In genomic region chr6:38125462-38125861, GRCm38 (mm10) we compare ENCODE assay signal across 31 mouse cellular contexts. TPM values are rescaled to one million over a fixed set of nuclear protein-coding genes. Genes with fewer than 3 reads are reported as not detected.
DNase-seq lines count a peak whose midpoint lies in the region; ATAC-seq lines count a peak whose summit lies in the region.
"Had no signal": no experiment of that assay in that cellular context is flagged by ENCODE, and none has a peak within 500 bp of the region (broad histone marks: within the 10 kb centered on the region; RNA-seq: fewer than 3 reads in every experiment).

No protein-coding gene starts in this region.

- peaks cover 31% of the 10 kb centered on the region for H3K4me1 ChIP-seq in kidney, embryonic 16.5 days (ENCODE audit: insufficient read depth, low read length)
- peaks cover 17% of the 10 kb centered on the region for H3K4me1 ChIP-seq in kidney, embryonic 14.5 days (ENCODE audit: control insufficient read depth, insufficient read depth, low read length)
- H3K4me1 ChIP-seq: embryonic facial prominence, embryonic 15.5 days; forebrain, embryonic 12.5 days had no signal

- no peaks in the 10 kb centered on the region for H3K27me3 ChIP-seq in kidney, embryonic 16.5 days (ENCODE audit: insufficient read depth, low read length)
- H3K27me3 ChIP-seq in kidney, embryonic 14.5 days (ENCODE audit: control insufficient read depth, insufficient read depth, low read length), result no peaks in the 10 kb centered on the region
- H3K27me3 ChIP-seq: CH12.LX; embryonic facial prominence, embryonic 13.5 days; embryonic facial prominence, embryonic 15.5 days; forebrain, embryonic 12.5 days; Patski had no signal

- H3K9ac ChIP-seq in kidney, embryonic 16.5 days (replicated peaks; ENCODE audit: low read length), result no peak overlapping the region
- H3K9ac ChIP-seq in kidney, embryonic 14.5 days (ENCODE audit: low read depth, low read length), result no peak overlapping the region
- H3K9ac ChIP-seq: embryonic facial prominence, embryonic 13.5 days; embryonic facial prominence, embryonic 15.5 days; forebrain, embryonic 12.5 days had no signal

- H3K4me2 ChIP-seq in kidney, embryonic 16.5 days (replicated peaks; ENCODE audit: low read depth, low read length), result no peak overlapping the region
- no peak overlapping the region for H3K4me2 ChIP-seq in kidney, embryonic 14.5 days (replicated peaks; ENCODE audit: low read depth, low read length)
- H3K4me2 ChIP-seq: embryonic facial prominence, embryonic 13.5 days; embryonic facial prominence, embryonic 15.5 days; forebrain, embryonic 12.5 days had no signal

- no peak overlapping the region for H3K4me3 ChIP-seq in kidney, embryonic 16.5 days (ENCODE audit: low read length)
- no peak overlapping the region for H3K4me3 ChIP-seq in kidney, embryonic 14.5 days (ENCODE audit: low read length)
- H3K4me3 ChIP-seq: embryonic facial prominence, embryonic 13.5 days; embryonic facial prominence, embryonic 15.5 days; erythroblast, embryonic 14.5 days; forebrain, embryonic 10.5 days; forebrain, embryonic 12.5 days had no signal

- H3K9me3 ChIP-seq in kidney, embryonic 16.5 days (ENCODE audit: low read length), result peaks cover 10% of the 10 kb centered on the region
- peaks cover 3% of the 10 kb centered on the region; the same call in 1 of the 2 replicates for H3K9me3 ChIP-seq in kidney, embryonic 14.5 days (ENCODE audit: control insufficient read depth, low read length)
- H3K9me3 ChIP-seq: embryonic facial prominence, embryonic 13.5 days; embryonic facial prominence, embryonic 15.5 days; forebrain, embryonic 10.5 days; forebrain, embryonic 12.5 days; G1E had no signal

- H3K27ac ChIP-seq in kidney, embryonic 16.5 days (ENCODE audit: low read length), result 0 out of 2 replicates have a peak overlapping the region, but pooled peaks have one; percentile 1
- no peak overlapping the region for H3K27ac ChIP-seq in kidney, embryonic 14.5 days (ENCODE audit: low read depth, low read length)
- H3K27ac ChIP-seq: forebrain, embryonic 10.5 days; forebrain, embryonic 12.5 days had no signal

- 94% methylated on average over 3 of the region's 3 CpGs for WGBS in kidney, embryonic 16.5 days
- 93% methylated on average over 3 of the region's 3 CpGs for WGBS in kidney, embryonic 14.5 days

- peaks cover 29% of the 10 kb centered on the region for H3K36me3 ChIP-seq in kidney, embryonic 16.5 days (ENCODE audit: insufficient read depth, low read length)
- peaks cover 24% of the 10 kb centered on the region for H3K36me3 ChIP-seq in kidney, embryonic 14.5 days (ENCODE audit: control insufficient read depth, insufficient read depth, low read length)
- H3K36me3 ChIP-seq: G1E had no signal

- DNase-seq in kidney, adult 11 months, result peak; percentile 48
- no peak for DNase-seq in kidney, postnatal 14 days
- DNase-seq in kidney, adult 9 months, result peak; percentile 77
- no peak for DNase-seq in kidney, adult 18-20 months
- DNase-seq in adrenal gland, adult 8-10 months, result no peak
- DNase-seq: adrenal gland, postnatal 10 days; adrenal gland, postnatal 25 days; B cell, adult 2 months; cerebellum, adult 11 months; cerebellum, adult 18-20 months; cerebellum, adult 8-10 months; cerebellum, adult 9-11 months; cerebellum, postnatal 14 days; cerebellum, postnatal 36 days; embryo, embryonic 11 days had no signal

- ATAC-seq in kidney, embryonic 16.5 days (ENCODE audit: low FRiP score, low TSS enrichment), result no peak
- no peak for ATAC-seq in kidney, embryonic 14.5 days (ENCODE audit: low FRiP score, low TSS enrichment)
- ATAC-seq: activated CD4-positive, CD25-positive, alpha-beta regulatory T cell, adult 4 months; CD4-positive, CD25-positive, alpha-beta regulatory T cell, adult 4 months; forebrain, embryonic 14.5 days; Patski had no signal

RNA-seq across cellular contexts. Expression of gene Atp6v0a4, which starts 1.1 kb away (rescaled TPM):
- polyA plus RNA-seq in kidney, embryonic 16.5 days (2015; fragmentation: Nextera tagmentation; extraction: Ambion mirVana), result 21.8 and 28.9 TPM in 2 replicates
- 2.6 and 3.0 TPM in 2 replicates for polyA plus RNA-seq in kidney, embryonic 14.5 days (2014; fragmentation: Nextera tagmentation; extraction: Ambion mirVana)
- 1 to 10 TPM in 3 of 4 experiments, under 1 TPM in 1; 0.80 to 3.0 (median 2.3) TPM for total RNA-seq in adrenal gland, adult 8-10 months (2022)
- total RNA-seq: CH12.LX, G1E had no signal
- polyA plus RNA-seq: activated CD4-positive, CD25-positive, alpha-beta regulatory T cell, adult 4 months; CD4-positive, CD25-positive, alpha-beta regulatory T cell, adult 4 months; embryonic facial prominence, embryonic 11.5 days; erythroblast, embryonic 14.5 days; forebrain, embryonic 10.5 days; forebrain, embryonic 12.5 days; forebrain, embryonic 14.5 days; G1E had no signal

RNA-seq across cellular contexts. Expression of gene Tmem213, which starts 16.4 kb away (rescaled TPM):
- 69.8 and 72.7 TPM in 2 replicates for polyA plus RNA-seq in kidney, embryonic 16.5 days (2015; fragmentation: Nextera tagmentation; extraction: Ambion mirVana)
- 19.9 and 22.2 TPM in 2 replicates for polyA plus RNA-seq in kidney, embryonic 14.5 days (2014; fragmentation: Nextera tagmentation; extraction: Ambion mirVana)
- not detected for total RNA-seq in adrenal gland, adult 8-10 months (2022)
- total RNA-seq: adrenal gland, adult 18-20 months; adrenal gland, postnatal 10 days; adrenal gland, postnatal 25 days; CH12.LX; common myeloid progenitor, adult 5-6 weeks; G1E had no signal
- polyA plus RNA-seq: activated CD4-positive, CD25-positive, alpha-beta regulatory T cell, adult 4 months; CD4-positive, CD25-positive, alpha-beta regulatory T cell, adult 4 months; embryonic facial prominence, embryonic 11.5 days; erythroblast, embryonic 14.5 days; forebrain, embryonic 10.5 days; forebrain, embryonic 12.5 days; forebrain, embryonic 14.5 days; G1E; Patski had no signal

Comparison
In these comparisons a context has a peak if more than half of its experiments do, and no peak if none do; other contexts are left out.
1. DNase-seq: peak in kidney, adult 11 months (single experiment) and kidney, adult 9 months (single experiment); none in kidney, postnatal 14 days (single experiment), kidney, adult 18-20 months (single experiment) and adrenal gland, adult 8-10 months (single experiment).